8 mouse cellular contexts compared by ENCODE assay signal in the genomic region with DNA sequence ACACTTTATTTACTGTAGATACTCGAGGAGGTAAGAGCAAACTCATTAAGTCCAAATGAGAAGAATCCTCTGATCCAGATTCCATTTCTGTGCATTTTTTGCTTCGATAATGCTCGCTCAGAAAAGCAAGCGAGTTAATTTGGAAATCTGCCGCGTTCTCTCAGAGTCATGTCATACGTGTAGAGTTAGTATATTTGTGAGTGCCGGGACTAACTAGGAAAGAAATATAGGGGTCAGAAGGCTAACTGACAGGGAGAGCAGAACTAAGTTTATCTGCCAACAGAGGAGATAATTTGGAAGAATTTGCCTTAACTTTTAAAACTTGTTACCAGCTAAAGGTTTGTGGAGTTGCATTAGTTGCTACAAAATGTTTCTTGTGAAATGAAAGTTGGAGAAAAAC. TPM values are rescaled to one million over a fixed set of nuclear protein-coding genes. Genes with fewer than 3 reads are reported as not detected.
A peak's percentile ranks its signal among the peaks of the same experiment; 100 is the strongest.
DNase-seq lines count a peak whose midpoint lies in the region; ATAC-seq lines count a peak whose summit lies in the region.

No protein-coding gene starts in this region.

- peak overlapping the region; percentile 84 for H3K9ac ChIP-seq in forebrain, embryonic 13.5 days
- peak overlapping the region; percentile 81 for H3K9ac ChIP-seq in liver, embryonic 13.5 days

- H3K36me3 ChIP-seq in forebrain, embryonic 13.5 days (ENCODE audit: poor library complexity, severe bottlenecking), result peaks cover 24% of the 10 kb centered on the region
- H3K36me3 ChIP-seq in liver, embryonic 13.5 days, result peaks cover 28% of the 10 kb centered on the region

- peak overlapping the region; percentile 75 for H3K4me2 ChIP-seq in forebrain, embryonic 13.5 days
- peak overlapping the region; percentile 76 for H3K4me2 ChIP-seq in liver, embryonic 13.5 days

- peak; percentile 6 for DNase-seq in heart, adult 11 months
- DNase-seq in heart, postnatal 25 days (ENCODE audit: low spot score), result no peak
- DNase-seq in 3T3-L1 (ENCODE audit: low read depth, low spot score), result peak; percentile 26
- DNase-seq in liver, embryonic 13.5 days, result no peak
- no peak for DNase-seq in frontal cortex, postnatal 36 days (ENCODE audit: low spot score in 2 of 2)
- DNase-seq in right cerebral cortex, postnatal 36 days (ENCODE audit: low spot score in 2 of 2), result no peak
- DNase-seq in thymus, postnatal 4 days, result no peak

- intact Hi-C loops in heart, postnatal 25 days (cut with DNase I), result loop anchor here (1.0 to 10.0 kb wide), 2 partner anchors 10 to 335 kb away; partner anchors contain the start of genes Nipbl and Wdr70

- H3K27me3 ChIP-seq in forebrain, embryonic 13.5 days, result no peaks in the 10 kb centered on the region
- H3K27me3 ChIP-seq in liver, embryonic 13.5 days, result no peaks in the 10 kb centered on the region

- 5% methylated on average over 8 of the region's 8 CpGs for WGBS in forebrain, embryonic 13.5 days
- WGBS in liver, embryonic 13.5 days (ENCODE audit: insufficient replicate concordance), result 1% methylated on average over 8 of the region's 8 CpGs

- H3K4me1 ChIP-seq in forebrain, embryonic 13.5 days, result peaks cover 25% of the 10 kb centered on the region
- H3K4me1 ChIP-seq in liver, embryonic 13.5 days (replicated peaks), result peaks cover 26% of the 10 kb centered on the region

- peak overlapping the region; percentile 84 for H3K4me3 ChIP-seq in forebrain, embryonic 13.5 days
- H3K4me3 ChIP-seq in liver, embryonic 13.5 days (replicated peaks), result peak overlapping the region; percentile 73

- H3K27ac ChIP-seq in forebrain, embryonic 13.5 days, result no peak overlapping the region
- H3K27ac ChIP-seq in liver, embryonic 13.5 days, result peak overlapping the region; percentile 76

- ATAC-seq in forebrain, embryonic 13.5 days, result no peak
- no peak for ATAC-seq in liver, embryonic 13.5 days (ENCODE audit: low read depth)

- no peaks in the 10 kb centered on the region for H3K9me3 ChIP-seq in forebrain, embryonic 13.5 days (replicated peaks)
- H3K9me3 ChIP-seq in liver, embryonic 13.5 days (replicated peaks), result no peaks in the 10 kb centered on the region

RNA-seq across cellular contexts. Expression of gene Nup155, which starts 0.7 kb away (rescaled TPM):
- total RNA-seq in heart, postnatal 25 days (2021), result 10 to 100 TPM in 1 of 2 experiments, 1 to 10 TPM in 1; 8.9 to 10.1 TPM
- 15.1 and 17.6 TPM in 2 replicates for polyA plus RNA-seq in forebrain, embryonic 13.5 days (2015; fragmentation: Nextera tagmentation; extraction: Ambion mirVana)
- polyA plus RNA-seq in liver, embryonic 13.5 days (2015; fragmentation: Nextera tagmentation; extraction: Ambion mirVana), result 11.6 and 16.5 TPM in 2 replicates

RNA-seq across cellular contexts. Expression of gene Wdr70, which starts 10.8 kb away (rescaled TPM):
- 10 to 100 TPM; 17.7 to 18.4 TPM for total RNA-seq in heart, postnatal 25 days (2021)
- 70.2 and 72.5 TPM in 2 replicates for polyA plus RNA-seq in forebrain, embryonic 13.5 days (2015; fragmentation: Nextera tagmentation; extraction: Ambion mirVana)
- 26.9 and 28.2 TPM in 2 replicates for polyA plus RNA-seq in liver, embryonic 13.5 days (2015; fragmentation: Nextera tagmentation; extraction: Ambion mirVana)

RNA-seq across cellular contexts. Expression of gene Cplane1, which starts 59.1 kb away (rescaled TPM):
- total RNA-seq in heart, postnatal 25 days (2021), result 1 to 10 TPM; 4.7 to 4.9 TPM
- 16.3 and 16.9 TPM in 2 replicates for polyA plus RNA-seq in forebrain, embryonic 13.5 days (2015; fragmentation: Nextera tagmentation; extraction: Ambion mirVana)
- 0.69 and 0.75 TPM in 2 replicates for polyA plus RNA-seq in liver, embryonic 13.5 days (2015; fragmentation: Nextera tagmentation; extraction: Ambion mirVana)

Comparison
In these comparisons a context has a peak if more than half of its experiments do, and no peak if none do; other contexts are left out.
1. DNase-seq: peak in heart, adult 11 months (single experiment) and 3T3-L1 (single experiment); none in heart, postnatal 25 days (single experiment), liver, embryonic 13.5 days (single experiment), frontal cortex, postnatal 36 days (0 of 2), right cerebral cortex, postnatal 36 days (0 of 2) and thymus, postnatal 4 days (single experiment).